Mouse (Mus musculus) E14TG2a.4 (cell line): ENCODE results near the gene Tmem117.

Source experiments
- H3K27me3 ChIP-seq: 2 replicates; pipeline ENCODE4 v1.6.1; 2014; ENCODE audit warnings: low read length, control low read depth; ENCODE audit not compliant: insufficient read depth
- H3K36me3 ChIP-seq: 2 replicates; pipeline ENCODE4 v1.6.1; 2014; ENCODE audit warnings: low read length, control low read depth; ENCODE audit not compliant: insufficient read depth
- H3K4me1 ChIP-seq: replicated peaks from 2 replicates; pipeline ENCODE4 v1.6.1; 2014; ENCODE audit warnings: low read depth, low read length, control low read depth
- H3K4me3 ChIP-seq: replicated peaks from 2 replicates; pipeline ENCODE4 v1.5.1; 2014; ENCODE audit warnings: mild to moderate bottlenecking, low read length
- H3K9me3 ChIP-seq: 2 replicates; pipeline ENCODE4 v1.6.1; 2014; ENCODE audit warnings: low read length, control low read depth
- CTCF ChIP-seq: conservative IDR thresholded peaks from 2 replicates; pipeline ENCODE4 v1.5.1; 2014; ENCODE audit warnings: low read length
- NANOG ChIP-seq: IDR thresholded peaks from 2 replicates; pipeline ENCODE4 v1.6.1; 2014; ENCODE audit warnings: borderline replicate concordance, low read length, mixed read lengths
- POU5F1 ChIP-seq: IDR thresholded peaks from 2 replicates; pipeline ENCODE4 v1.6.1; 2014; ENCODE audit warnings: low read length, borderline replicate concordance

Tmem117 gene

DNA sequence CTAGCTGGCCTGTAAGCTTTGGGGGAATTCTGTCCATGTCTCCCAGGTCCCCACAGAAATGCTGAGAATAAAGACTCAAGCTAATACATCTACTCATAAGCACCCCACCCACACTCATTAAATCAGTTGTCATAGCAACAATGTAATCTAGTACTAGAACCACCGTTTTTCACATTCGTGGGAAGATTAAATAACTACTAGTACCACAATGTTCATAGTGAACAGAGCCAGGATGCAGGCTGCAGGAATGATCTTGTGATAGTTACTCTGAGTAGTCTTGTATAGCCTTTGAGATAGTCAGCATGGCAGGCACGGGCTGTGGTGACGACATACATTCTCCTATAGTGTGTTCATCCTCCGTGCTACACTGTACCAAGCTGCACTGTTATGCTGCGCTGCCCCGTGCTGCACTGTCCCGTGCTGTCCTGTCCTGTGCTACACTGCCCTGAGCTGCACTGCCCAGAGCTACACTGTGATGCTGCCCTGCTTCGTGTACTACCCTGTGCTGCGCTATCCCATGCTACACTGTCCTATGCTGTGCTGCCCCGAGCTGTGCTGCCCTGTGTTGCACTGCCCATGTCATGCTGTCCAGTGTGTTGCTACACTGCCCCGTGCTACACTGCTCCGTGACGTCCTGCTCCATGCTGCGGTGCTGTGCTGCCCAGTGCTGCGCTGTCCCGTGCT lies 507.0 kb downstream of the Tmem117 start:
- Histone ChIP-seq H3K4me3 (no peak overlapping the region), H3K9me3 (no peaks in the 10 kb centered on the region), H3K4me1 (peaks cover 6% of the 10 kb centered on the region), H3K27me3 (no peaks in the 10 kb centered on the region), H3K36me3 (no peaks in the 10 kb centered on the region)
- TF ChIP-seq NANOG (no peak), CTCF (no peak), POU5F1 (no peak)

GRCm38 (mm10) chr15:95137018-95137810 lies 508.2 kb downstream of the Tmem117 start:
- no peaks in the 10 kb centered on the region for H3K27me3 ChIP-seq
- no peaks in the 10 kb centered on the region for H3K9me3 ChIP-seq
- H3K4me3 ChIP-seq: no peak overlapping the region
- TF ChIP-seq CTCF (no peak), POU5F1 (no peak), NANOG (no peak)
- H3K4me1 ChIP-seq: no peaks in the 10 kb centered on the region
- no peaks in the 10 kb centered on the region for H3K36me3 ChIP-seq

DNA sequence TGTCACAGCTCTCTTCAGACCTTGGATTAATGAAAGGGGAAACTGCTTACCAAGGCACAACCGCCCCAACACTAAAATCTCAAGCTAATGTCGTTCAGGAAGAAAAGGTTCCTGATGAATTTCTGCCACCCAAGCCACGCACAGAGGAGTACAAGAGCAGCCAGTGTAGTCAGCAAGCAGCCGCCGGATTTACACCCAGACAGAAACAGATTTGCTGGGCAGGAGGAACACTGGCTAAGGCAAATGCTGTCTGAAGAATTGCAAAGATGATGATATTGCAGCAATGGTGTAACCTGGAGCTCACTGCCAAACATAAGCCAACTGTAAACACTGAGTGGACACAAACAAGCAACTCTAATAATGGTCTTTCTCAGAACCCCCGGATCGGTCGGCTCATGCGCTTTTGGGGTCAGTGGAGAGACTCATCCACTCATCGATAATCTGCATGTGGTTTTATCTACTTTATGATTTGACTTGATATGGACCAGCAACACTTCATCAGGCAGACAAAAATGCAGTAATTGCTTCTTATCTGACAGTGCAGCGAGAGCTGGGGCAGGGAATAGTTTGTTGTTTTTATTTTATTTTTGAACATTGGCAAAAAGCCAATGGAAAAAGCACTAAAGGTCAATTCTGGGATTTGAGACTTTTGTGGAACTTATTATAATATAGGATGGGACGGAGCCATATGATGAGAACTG lies 509.8 kb downstream of the Tmem117 start:
- H3K9me3 ChIP-seq: no peaks in the 10 kb centered on the region
- H3K36me3 ChIP-seq: no peaks in the 10 kb centered on the region
- TF ChIP-seq CTCF (no peak), POU5F1 (no peak), NANOG (no peak)
- no peaks in the 10 kb centered on the region for H3K27me3 ChIP-seq
- no peaks in the 10 kb centered on the region for H3K4me1 ChIP-seq
- no peak overlapping the region for H3K4me3 ChIP-seq

GRCm38 (mm10) chr15:95144131-95144530 lies 515.1 kb downstream of the Tmem117 start:
- no peaks in the 10 kb centered on the region for H3K9me3 ChIP-seq
- no peaks in the 10 kb centered on the region for H3K36me3 ChIP-seq
- no peaks in the 10 kb centered on the region for H3K4me1 ChIP-seq
- H3K4me3 ChIP-seq: no peak overlapping the region
- TF ChIP-seq CTCF (no peak), POU5F1 (no peak), NANOG (no peak)
- no peaks in the 10 kb centered on the region for H3K27me3 ChIP-seq

- Histone ChIP-seq H3K27me3 (no peaks in the 10 kb centered on the region), H3K4me1 (no peaks in the 10 kb centered on the region)
Observed at GRCm38 (mm10) chr15:95145118-95145517, 516.1 kb downstream of the Tmem117 start.

More at GRCm38 (mm10) chr15:95145118-95145517, 516.1 kb downstream of the Tmem117 start:
- H3K9me3 ChIP-seq: no peaks in the 10 kb centered on the region
- TF ChIP-seq NANOG: no peak
- TF ChIP-seq CTCF: no peak
- no peak for TF ChIP-seq POU5F1
- no peak overlapping the region for H3K4me3 ChIP-seq
- H3K36me3 ChIP-seq: no peaks in the 10 kb centered on the region
